Mouse (Mus musculus): ENCODE data around the gene Cflar. TPM values are rescaled to one million over a fixed set of nuclear protein-coding genes. Genes with fewer than 3 reads are reported as not detected.
"Not testable (repeated sequence)": the region's sequence is repeated elsewhere in the genome, so short reads cannot be mapped to it uniquely, and the experiment has no call there.

Cflar gene
- total RNA-seq, 1 experiment = 16.4 TPM

DNA sequence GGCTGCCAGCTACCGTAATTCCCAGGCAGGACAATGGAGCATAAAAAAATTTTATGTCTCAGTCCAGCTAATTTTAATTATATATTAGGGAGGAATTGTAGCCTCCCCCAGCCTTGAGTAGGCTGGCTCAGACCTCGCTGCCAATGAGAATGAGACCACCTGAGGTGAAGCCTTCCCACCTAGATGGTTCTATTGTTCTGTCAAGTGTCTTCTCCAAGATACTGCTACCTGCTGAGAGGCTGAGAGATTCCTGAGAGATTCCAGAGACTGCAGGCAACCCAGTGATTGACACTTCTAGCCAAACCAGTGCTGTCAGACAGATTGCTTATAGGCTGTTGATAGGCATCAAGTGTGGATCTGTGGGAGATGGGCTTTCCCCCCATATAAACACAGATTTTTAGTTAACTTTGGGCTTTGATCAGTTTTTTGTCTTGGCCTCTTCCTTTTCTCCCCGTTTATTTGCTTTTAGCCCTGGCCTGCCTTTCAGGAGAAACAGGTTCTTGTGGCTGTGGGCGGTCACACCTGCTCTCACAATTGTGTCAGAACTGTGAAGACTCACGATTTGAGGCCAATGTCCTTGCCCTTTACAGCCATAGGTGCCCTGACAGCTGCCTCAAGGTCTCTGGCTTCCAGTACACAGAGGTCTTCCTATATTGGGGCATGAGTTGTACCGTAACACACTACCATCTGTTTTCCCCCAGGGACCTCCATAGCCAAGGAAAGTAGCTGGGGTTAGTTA, 21.1 kb upstream of the Cflar start:
- H3K4me1 ChIP-seq (ENCODE audit: control insufficient read depth in 2 of 2, insufficient read depth in 2 of 2, low read length in 2 of 2, poor library complexity in 1 of 2) = no peaks in the 10 kb centered on the region
- no peak for TF ChIP-seq MAFK (IDR thresholded peaks at IDR 0.05; ENCODE audit: insufficient read depth, low read depth, low read length)
- no peak for TF ChIP-seq HCFC1 (IDR thresholded peaks at IDR 0.05; ENCODE audit: borderline replicate concordance, insufficient read depth, low read length)
- no peak for TF ChIP-seq ZC3H11A (IDR thresholded peaks at IDR 0.05; ENCODE audit: borderline replicate concordance, low read depth, low read length)
- no peak for TF ChIP-seq ZNF384 (IDR thresholded peaks at IDR 0.05; ENCODE audit: low read depth, low read length)
- no peak for TF ChIP-seq CHD2 (IDR thresholded peaks at IDR 0.05; ENCODE audit: low read depth, low read length)
- 0 out of 2 replicates have a peak, but pooled peaks cover 4% of the 10 kb centered on the region for H3K9me3 ChIP-seq (ENCODE audit: control insufficient read depth, insufficient read depth, low read depth, low read length)
- H3K9ac ChIP-seq (ENCODE audit: insufficient read depth, low read depth, low read length, poor library complexity, severe bottlenecking) = no peak overlapping the region
- peak overlapping the region; percentile 53; the same call in 1 of the 2 replicates for H3K27ac ChIP-seq (ENCODE audit: insufficient read depth, low read depth, low read length, poor library complexity, severe bottlenecking)
- H3K4me3 ChIP-seq (ENCODE audit: insufficient read depth in 1 of 2, low read depth in 1 of 2, low read length in 2 of 2, poor library complexity in 1 of 2, severe bottlenecking in 1 of 2) = no peak overlapping the region
- DNase-seq (ENCODE audit: low read depth, low spot score) = no peak
- in situ Hi-C loops (cut with MboI; ENCODE audit: low sequenced_read_pairs in 2 of 2, unreplicated experiment in 2 of 2) = no loop called here
- no peaks in the 10 kb centered on the region for H3K36me3 ChIP-seq (ENCODE audit: control insufficient read depth, insufficient read depth, low read length, poor library complexity, severe bottlenecking)

DNA sequence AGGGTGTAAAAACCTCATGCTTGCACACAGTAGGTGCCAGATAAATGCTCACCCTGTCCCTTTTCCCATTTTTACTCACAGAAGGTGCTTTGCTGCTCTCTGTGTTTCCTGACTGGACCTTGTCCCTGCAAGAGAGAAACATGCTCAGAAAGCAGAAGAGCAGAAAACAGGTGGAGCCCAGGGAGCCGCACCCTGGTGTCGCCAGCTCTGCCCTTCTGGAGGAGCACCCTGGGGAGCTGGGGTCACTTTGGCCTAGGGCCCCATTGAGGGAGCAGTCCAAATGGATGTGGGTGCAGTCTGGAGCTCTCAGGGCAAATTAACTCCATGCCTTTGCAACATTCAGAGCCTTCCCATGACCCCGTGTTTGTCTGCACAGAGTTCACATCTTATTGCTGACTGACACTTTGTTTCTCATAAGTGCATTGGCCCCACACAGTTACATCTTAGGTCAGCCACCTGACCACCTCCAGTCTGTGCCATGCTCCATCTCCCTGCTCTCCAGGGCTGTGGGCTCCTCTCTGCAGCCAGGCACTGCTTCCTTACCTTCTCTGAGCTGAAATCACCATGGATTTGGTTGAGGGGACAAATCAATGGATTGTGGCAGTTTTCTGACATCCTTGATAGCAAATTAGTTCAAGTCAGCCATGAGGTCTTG, 20.3 kb upstream of the Cflar start:
- DNase-seq (ENCODE audit: low read depth, low spot score); H3K27ac ChIP-seq (ENCODE audit: insufficient read depth, low read depth, low read length, poor library complexity, severe bottlenecking); H3K4me3 ChIP-seq (ENCODE audit: insufficient read depth in 1 of 2, low read depth in 1 of 2, low read length in 2 of 2, poor library complexity in 1 of 2, severe bottlenecking in 1 of 2); H3K9me3 ChIP-seq (ENCODE audit: control insufficient read depth, insufficient read depth, low read depth, low read length); H3K9ac ChIP-seq (ENCODE audit: insufficient read depth, low read depth, low read length, poor library complexity, severe bottlenecking); H3K4me1 ChIP-seq (ENCODE audit: control insufficient read depth in 2 of 2, insufficient read depth in 2 of 2, low read length in 2 of 2, poor library complexity in 1 of 2); H3K36me3 ChIP-seq (ENCODE audit: control insufficient read depth, insufficient read depth, low read length, poor library complexity, severe bottlenecking); in situ Hi-C loops (cut with MboI; ENCODE audit: low sequenced_read_pairs in 2 of 2, unreplicated experiment in 2 of 2): not testable (repeated sequence)

DNA sequence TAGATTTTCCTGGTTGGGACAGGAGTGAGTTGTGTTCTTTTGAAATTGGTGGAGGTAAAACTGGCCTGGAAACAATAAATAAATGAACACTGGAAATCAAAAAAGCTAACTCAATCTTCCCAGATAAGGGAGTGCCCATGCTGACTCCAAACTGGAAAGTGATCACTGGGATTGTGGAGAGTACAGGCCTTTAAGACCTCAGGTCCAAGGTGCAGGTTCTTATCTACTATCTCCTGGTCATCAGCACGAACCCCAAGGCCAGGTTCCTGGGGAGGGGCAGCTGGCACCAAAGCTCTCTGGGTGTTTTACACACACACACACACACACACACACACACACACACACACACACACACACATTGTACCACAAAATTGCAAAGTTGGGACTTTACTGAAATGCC, 19.6 kb upstream of the Cflar start:
- H3K9me3 ChIP-seq (ENCODE audit: control insufficient read depth, insufficient read depth, low read depth, low read length); DNase-seq (ENCODE audit: low read depth, low spot score); H3K4me3 ChIP-seq (ENCODE audit: insufficient read depth in 1 of 2, low read depth in 1 of 2, low read length in 2 of 2, poor library complexity in 1 of 2, severe bottlenecking in 1 of 2); H3K4me1 ChIP-seq (ENCODE audit: control insufficient read depth in 2 of 2, insufficient read depth in 2 of 2, low read length in 2 of 2, poor library complexity in 1 of 2); H3K36me3 ChIP-seq (ENCODE audit: control insufficient read depth, insufficient read depth, low read length, poor library complexity, severe bottlenecking); H3K27ac ChIP-seq (ENCODE audit: insufficient read depth, low read depth, low read length, poor library complexity, severe bottlenecking); in situ Hi-C loops (cut with MboI; ENCODE audit: low sequenced_read_pairs in 2 of 2, unreplicated experiment in 2 of 2); H3K9ac ChIP-seq (ENCODE audit: insufficient read depth, low read depth, low read length, poor library complexity, severe bottlenecking): not testable (repeated sequence)

DNA sequence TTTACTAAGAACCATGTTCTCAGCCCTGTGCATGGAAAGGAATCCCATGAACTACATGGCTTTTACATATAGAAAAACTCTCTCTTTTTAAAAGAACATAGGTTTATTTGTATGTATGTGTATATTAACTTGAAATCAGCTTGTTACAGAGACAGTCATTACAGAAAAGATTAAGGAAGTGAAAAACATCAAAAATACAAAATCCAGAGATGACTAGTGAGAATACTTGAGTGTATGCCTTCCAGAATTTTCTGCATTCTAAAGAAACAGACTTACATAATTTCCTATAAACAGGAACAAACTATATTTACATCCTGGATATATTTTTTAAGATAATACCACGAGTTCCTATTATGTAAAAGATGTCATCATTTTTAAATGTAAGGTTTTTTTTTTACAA, 17.6 kb upstream of the Cflar start:
- in situ Hi-C loops (cut with MboI; ENCODE audit: low sequenced_read_pairs in 2 of 2, unreplicated experiment in 2 of 2) = no loop called here
- TF ChIP-seq MAFK (IDR thresholded peaks at IDR 0.05; ENCODE audit: insufficient read depth, low read depth, low read length) (no peak), CHD2 (IDR thresholded peaks at IDR 0.05; ENCODE audit: low read depth, low read length) (no peak), ZC3H11A (IDR thresholded peaks at IDR 0.05; ENCODE audit: borderline replicate concordance, low read depth, low read length) (no peak), ZNF384 (IDR thresholded peaks at IDR 0.05; ENCODE audit: low read depth, low read length) (no peak), HCFC1 (IDR thresholded peaks at IDR 0.05; ENCODE audit: borderline replicate concordance, insufficient read depth, low read length) (no peak)

DNA sequence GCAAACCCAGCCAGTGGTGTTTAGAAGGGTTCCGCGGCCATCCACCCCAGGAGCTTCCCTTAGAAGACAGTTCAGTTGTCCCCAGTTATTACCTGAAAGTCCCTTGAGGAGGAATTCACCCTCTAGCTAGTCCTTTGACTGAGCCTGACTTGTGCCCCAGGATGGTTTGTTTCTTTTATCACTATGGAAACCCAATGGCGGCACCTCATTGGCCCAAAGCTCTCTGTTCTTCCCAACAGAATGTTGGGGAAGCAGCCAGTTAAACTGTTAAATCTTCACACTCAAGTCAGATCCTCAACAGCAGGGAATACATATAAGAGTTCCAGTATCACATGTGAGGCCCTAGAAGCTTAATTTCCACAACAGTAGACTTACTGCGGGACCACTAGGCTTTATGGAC, 15.5 kb upstream of the Cflar start, which contains the start of gene Als2cr12:
TSS of gene Als2cr12 (minus strand) at position 180 of the 400 bp plus-strand sequence.
- H3K4me1 ChIP-seq (ENCODE audit: control insufficient read depth in 2 of 2, insufficient read depth in 2 of 2, low read length in 2 of 2, poor library complexity in 1 of 2); H3K4me3 ChIP-seq (ENCODE audit: insufficient read depth in 1 of 2, low read depth in 1 of 2, low read length in 2 of 2, poor library complexity in 1 of 2, severe bottlenecking in 1 of 2); H3K36me3 ChIP-seq (ENCODE audit: control insufficient read depth, insufficient read depth, low read length, poor library complexity, severe bottlenecking); H3K9ac ChIP-seq (ENCODE audit: insufficient read depth, low read depth, low read length, poor library complexity, severe bottlenecking); H3K9me3 ChIP-seq (ENCODE audit: control insufficient read depth, insufficient read depth, low read depth, low read length); H3K27ac ChIP-seq (ENCODE audit: insufficient read depth, low read depth, low read length, poor library complexity, severe bottlenecking); DNase-seq (ENCODE audit: low read depth, low spot score): not testable (repeated sequence)
- in situ Hi-C loops (cut with MboI; ENCODE audit: low sequenced_read_pairs in 2 of 2, unreplicated experiment in 2 of 2) = loop anchor here in 1 of 2 experiments (5.0 kb wide), 1 partner anchor 201 kb away; no protein-coding TSS in a partner anchor

More for the DNA sequence above, 17.6 kb upstream of the Cflar start:
- no peaks in the 10 kb centered on the region for H3K4me1 ChIP-seq (ENCODE audit: control insufficient read depth in 2 of 2, insufficient read depth in 2 of 2, low read length in 2 of 2, poor library complexity in 1 of 2)
- H3K9ac ChIP-seq (ENCODE audit: insufficient read depth, low read depth, low read length, poor library complexity, severe bottlenecking) = no peak overlapping the region
- H3K36me3 ChIP-seq (ENCODE audit: control insufficient read depth, insufficient read depth, low read length, poor library complexity, severe bottlenecking) = no peaks in the 10 kb centered on the region
- no peak overlapping the region for H3K27ac ChIP-seq (ENCODE audit: insufficient read depth, low read depth, low read length, poor library complexity, severe bottlenecking)
- no peak overlapping the region for H3K4me3 ChIP-seq (ENCODE audit: insufficient read depth in 1 of 2, low read depth in 1 of 2, low read length in 2 of 2, poor library complexity in 1 of 2, severe bottlenecking in 1 of 2)
- no peaks in the 10 kb centered on the region for H3K9me3 ChIP-seq (ENCODE audit: control insufficient read depth, insufficient read depth, low read depth, low read length)
- DNase-seq (ENCODE audit: low read depth, low spot score) = no peak

All from ES-E14 (cell line).